Comparison of ENCODE assay signal across 23 mouse cellular contexts in genomic region chr10:90376605-90377004, GRCm38 (mm10).
DNase-seq lines count a peak whose midpoint lies in the region; ATAC-seq and TF ChIP-seq lines count a peak whose summit lies in the region.
"Had no signal": no experiment of that assay in that cellular context is flagged by ENCODE, and none has a peak within 500 bp of the region (broad histone marks: within the 10 kb centered on the region; RNA-seq: fewer than 3 reads in every experiment).

No protein-coding gene starts in this region.

- H3K4me1 ChIP-seq in lung, embryonic 14.5 days (ENCODE audit: insufficient read depth) = no peaks in the 10 kb centered on the region
- H3K4me1 ChIP-seq: heart, embryonic 12.5 days; liver, embryonic 15.5 days had no signal

- H3K9ac ChIP-seq in lung, embryonic 14.5 days = no peak overlapping the region
- H3K9ac ChIP-seq: forebrain, postnatal 0 days; heart, embryonic 12.5 days; hindbrain, embryonic 13.5 days; limb, embryonic 15.5 days; liver, embryonic 15.5 days had no signal

- H3K27me3 ChIP-seq in lung, embryonic 14.5 days (ENCODE audit: insufficient read depth, low read length) = no peaks in the 10 kb centered on the region
- H3K27me3 ChIP-seq: CH12.LX; heart, embryonic 12.5 days; hindbrain, embryonic 13.5 days; limb, embryonic 15.5 days; liver, embryonic 15.5 days had no signal

- no peak overlapping the region for H3K4me3 ChIP-seq in lung, embryonic 14.5 days (ENCODE audit: low read depth, low read length)
- H3K4me3 ChIP-seq: forebrain, embryonic 10.5 days; heart, embryonic 12.5 days; hindbrain, embryonic 13.5 days; layer of hippocampus, adult 2 months; limb, embryonic 15.5 days; liver, embryonic 15.5 days had no signal

- ATAC-seq in lung, embryonic 14.5 days (ENCODE audit: insufficient read depth) = no peak
- no peak for ATAC-seq in inflammation-experienced regulatory T-cells, adult 6 months
- ATAC-seq: activated CD4-positive, CD25-positive, alpha-beta regulatory T cell, adult 4 months; forebrain, postnatal 0 days; midbrain, embryonic 16.5 days had no signal

- H3K4me2 ChIP-seq in lung, embryonic 14.5 days = no peak overlapping the region
- H3K4me2 ChIP-seq: heart, embryonic 12.5 days; hindbrain, embryonic 13.5 days; limb, embryonic 15.5 days; liver, embryonic 15.5 days had no signal

- WGBS in lung, embryonic 14.5 days = 50% methylated on average over 1 of the region's 1 CpGs

- TF ChIP-seq CTCF in lung, embryonic 14.5 days (IDR thresholded peaks at IDR 0.05; ENCODE audit: low read depth) = no peak

- peak; percentile 11 for DNase-seq in adrenal gland, postnatal 14 days
- DNase-seq in adrenal gland, adult (ENCODE audit: inconsistent age in 2 of 2, low spot score in 1 of 2) = no peak
- DNase-seq in lung, embryonic 14.5 days = peak; percentile 30
- no peak for DNase-seq in lung, postnatal 25 days (ENCODE audit: low spot score)
- peak; percentile 38 for DNase-seq in embryo, embryonic 10.5 days (ENCODE audit: low spot score)
- DNase-seq in right cerebral cortex, adult 2 months (ENCODE audit: low spot score in 2 of 2) = no peak
- DNase-seq: cerebellum, adult 2 months; forebrain, postnatal 0 days; heart, postnatal 14 days; kidney, adult 8-10 months; layer of hippocampus, postnatal 36 days; lung, postnatal 10 days; thymus, postnatal 14 days had no signal

- no peaks in the 10 kb centered on the region for H3K36me3 ChIP-seq in lung, embryonic 14.5 days (ENCODE audit: insufficient read depth)
- H3K36me3 ChIP-seq: forebrain, embryonic 10.5 days; heart, embryonic 12.5 days; hindbrain, embryonic 13.5 days; limb, embryonic 15.5 days; liver, embryonic 15.5 days had no signal

- no peaks in the 10 kb centered on the region for H3K9me3 ChIP-seq in lung, embryonic 14.5 days (ENCODE audit: low read depth, low read length)
- H3K9me3 ChIP-seq: forebrain, embryonic 10.5 days; heart, embryonic 12.5 days; hindbrain, embryonic 13.5 days; limb, embryonic 15.5 days; liver, embryonic 15.5 days had no signal

- no peak overlapping the region for H3K27ac ChIP-seq in lung, embryonic 14.5 days (ENCODE audit: low read depth)
- H3K27ac ChIP-seq: forebrain, embryonic 10.5 days; hindbrain, embryonic 13.5 days; layer of hippocampus, adult 2 months; limb, embryonic 15.5 days; liver, embryonic 15.5 days had no signal

Comparison
In these comparisons a context has a peak if more than half of its experiments do, and no peak if none do; other contexts are left out.
1. DNase-seq: peak in adrenal gland, postnatal 14 days (single experiment), lung, embryonic 14.5 days (single experiment) and embryo, embryonic 10.5 days (single experiment); none in adrenal gland, adult (0 of 2), lung, postnatal 25 days (single experiment) and right cerebral cortex, adult 2 months (0 of 2).